Mouse (Mus musculus) left cerebral cortex, postnatal 4 days (tissue): ENCODE results near the gene Rfx8. TPM values are rescaled to one million over a fixed set of nuclear protein-coding genes. Genes with fewer than 3 reads are reported as not detected.
"Not testable (repeated sequence)": the region's sequence is repeated elsewhere in the genome, so short reads cannot be mapped to it uniquely, and the experiment has no call there.

Source experiments
- DNase-seq: peaks from one replicate; pipeline ENCODE4 v3.0.0-alpha.2; 2022
- intact Hi-C: fragments of 180-260 bp; cut with DNase I; formaldehyde crosslinking; loops from one replicate; pipeline ENCODE4 v1.15.1; 2025
- total RNA-seq, 2 experiments: library from RNA; stranded (reverse); gene quantifications; 2 replicates each; pipeline ENCODE4 v1.2.3; 2021

Rfx8 gene
- total RNA-seq, 2 experiments from 2014 or later: 0.28 to 0.76 TPM

GRCm38 (mm10) chr1:39695198-39695597 lies 25.6 kb downstream of the Rfx8 start:
- intact Hi-C loops: no loop called here
- no peak for DNase-seq

GRCm38 (mm10) chr1:39694756-39695155 lies 26.0 kb downstream of the Rfx8 start:
- intact Hi-C loops: no loop called here
- DNase-seq: no peak

GRCm38 (mm10) chr1:39691974-39692373 lies 28.8 kb downstream of the Rfx8 start:
- no peak for DNase-seq
- intact Hi-C loops: no loop called here

- DNase-seq: no peak
- intact Hi-C loops: no loop called here
Observed at GRCm38 (mm10) chr1:39691061-39691460, 29.7 kb downstream of the Rfx8 start.

- DNase-seq: no peak
- intact Hi-C loops: loop anchor here (5.0 to 10.0 kb wide), 3 partner anchors 226 to 686 kb away; no protein-coding TSS in a partner anchor
Observed at GRCm38 (mm10) chr1:39688573-39688972, 32.2 kb downstream of the Rfx8 start.

GRCm38 (mm10) chr1:39687279-39687678 lies 33.5 kb downstream of the Rfx8 start:
- intact Hi-C loops: loop anchor here (5.0 to 10.0 kb wide), 3 partner anchors 228 to 688 kb away; no protein-coding TSS in a partner anchor
- DNase-seq: no peak

GRCm38 (mm10) chr1:39685841-39686240 lies 35.0 kb downstream of the Rfx8 start:
- intact Hi-C loops: loop anchor here (5.0 to 10.0 kb wide), 3 partner anchors 229 to 689 kb away; no protein-coding TSS in a partner anchor

GRCm38 (mm10) chr1:39681638-39682037 lies 39.2 kb downstream of the Rfx8 start:
- intact Hi-C loops: loop anchor here (10.0 kb wide), 2 partner anchors 233 to 693 kb away; no protein-coding TSS in a partner anchor
- peak; percentile 59 for DNase-seq

More at GRCm38 (mm10) chr1:39685841-39686240, 35.0 kb downstream of the Rfx8 start:
- DNase-seq: peak; percentile 85

- intact Hi-C loops: loop anchor here (10.0 kb wide), 2 partner anchors 234 to 694 kb away; no protein-coding TSS in a partner anchor
- no peak for DNase-seq
Observed at GRCm38 (mm10) chr1:39680546-39680945, 40.3 kb downstream of the Rfx8 start.

- intact Hi-C loops: no loop called here
- DNase-seq: no peak
Observed at GRCm38 (mm10) chr1:39678883-39679282, 41.9 kb downstream of the Rfx8 start.

- intact Hi-C loops: no loop called here
- DNase-seq: no peak
Observed at GRCm38 (mm10) chr1:39676221-39676876, 44.4 kb downstream of the Rfx8 start.

- intact Hi-C loops: no loop called here
- no peak for DNase-seq
Observed at GRCm38 (mm10) chr1:39672362-39673105, 48.3 kb downstream of the Rfx8 start.

- intact Hi-C loops: no loop called here
- DNase-seq: no peak
Observed at GRCm38 (mm10) chr1:39670211-39670935, 50.4 kb downstream of the Rfx8 start.

GRCm38 (mm10) chr1:39666751-39667252 lies 54.0 kb downstream of the Rfx8 start:
- intact Hi-C loops: no loop called here
- no peak for DNase-seq

- no peak for DNase-seq
Observed at GRCm38 (mm10) chr1:39664039-39664625, 56.7 kb downstream of the Rfx8 start.

GRCm38 (mm10) chr1:39663050-39663449 lies 57.7 kb downstream of the Rfx8 start:
- intact Hi-C loops: no loop called here
- no peak for DNase-seq

More at GRCm38 (mm10) chr1:39664039-39664625, 56.7 kb downstream of the Rfx8 start:
- intact Hi-C loops: no loop called here

- intact Hi-C loops: loop anchor here (10.0 kb wide), 1 partner anchor 82 kb away; the partner anchor contains the start of gene Rnf149
- DNase-seq: no peak
Observed at GRCm38 (mm10) chr1:39656976-39657529, 63.7 kb downstream of the Rfx8 start.

GRCm38 (mm10) chr1:39654901-39655300 lies 65.9 kb downstream of the Rfx8 start:
- intact Hi-C loops: loop anchor here (10.0 kb wide), 1 partner anchor 80 kb away; the partner anchor contains the start of gene Rnf149
- not testable (repeated sequence) for DNase-seq

GRCm38 (mm10) chr1:39653028-39653427 lies 67.8 kb downstream of the Rfx8 start:
- no peak for DNase-seq
- intact Hi-C loops: loop anchor here (10.0 kb wide), 1 partner anchor 78 kb away; the partner anchor contains the start of gene Rnf149

- intact Hi-C loops: loop anchor here (10.0 kb wide), 1 partner anchor 76 kb away; the partner anchor contains the start of gene Rnf149
- DNase-seq: no peak
Observed at GRCm38 (mm10) chr1:39651241-39651548, 69.6 kb downstream of the Rfx8 start, which contains the start of gene Creg2. Gene Creg2, minus strand, starts transcription at chr1:39651474.
